Mouse (Mus musculus): ENCODE results near the gene Tmem56.

The Tmem56 gene

DNA sequence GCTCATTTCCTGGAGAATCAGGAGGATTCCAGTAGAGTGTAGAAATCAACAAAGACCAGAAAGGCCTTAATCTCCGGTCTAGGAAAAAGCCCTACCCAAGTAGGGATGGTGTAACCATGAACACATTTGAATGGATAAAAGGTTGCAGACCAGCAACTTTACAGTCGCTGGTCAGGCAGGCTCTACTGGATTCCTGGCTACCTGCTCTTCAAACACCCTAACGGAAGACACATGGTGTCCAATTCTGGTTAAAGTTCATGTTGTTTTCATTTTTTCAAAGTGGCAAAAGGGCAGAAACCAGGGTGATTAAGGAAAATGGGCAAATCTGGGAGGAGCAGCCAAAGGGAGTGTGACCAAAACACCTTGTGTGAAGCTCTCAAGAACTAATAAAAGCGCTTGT, 5.9 kb downstream of the Tmem56 start:
- no peak for DNase-seq

- DNase-seq = no peak
These were observed 8.9 kb downstream of the Tmem56 start for GRCm38 (mm10) chr3:121274010-121274409.

DNA sequence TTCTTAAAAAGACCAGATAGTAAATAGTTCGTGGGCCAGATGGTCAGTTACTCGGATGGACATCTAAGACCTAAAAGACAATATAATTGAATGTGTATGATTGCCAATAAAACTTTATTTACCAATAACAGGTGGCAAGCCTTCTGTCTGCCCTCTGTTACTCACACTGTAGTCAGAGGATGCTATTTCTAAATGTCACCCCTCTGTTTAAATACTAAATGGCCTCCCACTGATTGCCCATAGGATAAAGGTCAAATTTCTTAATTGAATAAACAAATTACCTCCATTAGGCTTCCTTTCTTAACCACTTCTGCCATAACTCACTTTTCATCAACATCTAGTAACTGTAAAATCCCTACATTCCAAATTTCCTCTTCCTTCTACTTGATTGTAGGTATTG, 10.3 kb downstream of the Tmem56 start:
- DNase-seq = no peak

- no peak for DNase-seq
These were observed 15.6 kb downstream of the Tmem56 start for GRCm38 (mm10) chr3:121267283-121267682.

- no peak for DNase-seq
These were observed 18.7 kb downstream of the Tmem56 start for GRCm38 (mm10) chr3:121264242-121264641.

- peak; percentile 82 to 85 for DNase-seq
These were observed 19.7 kb downstream of the Tmem56 start for GRCm38 (mm10) chr3:121263205-121263548.

DNA sequence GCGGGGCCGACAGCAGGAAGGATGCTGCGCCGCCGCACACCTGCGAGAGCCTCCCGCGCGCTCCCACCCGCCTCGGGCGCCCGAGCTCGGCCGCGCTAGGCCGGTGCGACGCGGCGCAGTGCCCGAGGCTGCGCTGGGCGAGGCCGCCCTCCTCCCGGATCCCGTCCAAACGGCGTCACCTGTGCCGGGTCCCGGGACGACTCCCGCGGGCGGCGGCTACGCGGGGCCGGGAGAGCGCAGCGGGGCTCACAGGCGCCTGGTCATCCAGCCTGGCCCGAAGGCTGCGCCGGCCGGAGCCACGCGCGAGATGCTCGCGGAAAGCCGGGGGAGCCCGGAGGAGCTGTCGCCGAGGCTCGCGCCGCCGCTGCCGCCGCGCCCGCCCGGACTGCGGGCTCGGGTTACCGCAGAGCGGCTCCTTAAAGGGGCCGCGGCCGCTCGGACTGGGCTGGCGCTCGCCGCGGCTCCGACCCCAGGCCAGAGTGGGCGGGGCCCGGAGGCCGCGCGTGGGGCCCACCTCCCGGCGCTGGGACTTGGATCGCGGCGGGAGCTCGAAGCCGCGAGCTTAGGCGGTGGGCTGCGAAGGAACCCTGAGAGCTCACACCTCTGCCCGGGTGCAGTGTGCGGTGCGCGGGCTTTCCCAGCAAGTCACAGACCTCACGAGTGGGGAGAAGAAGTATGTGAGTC, 20.2 kb downstream of the Tmem56 start:
- peak; percentile 77 to 79 for DNase-seq

GRCm38 (mm10) chr3:121261939-121262520, 20.9 kb downstream of the Tmem56 start:
- DNase-seq = no peak

DNA sequence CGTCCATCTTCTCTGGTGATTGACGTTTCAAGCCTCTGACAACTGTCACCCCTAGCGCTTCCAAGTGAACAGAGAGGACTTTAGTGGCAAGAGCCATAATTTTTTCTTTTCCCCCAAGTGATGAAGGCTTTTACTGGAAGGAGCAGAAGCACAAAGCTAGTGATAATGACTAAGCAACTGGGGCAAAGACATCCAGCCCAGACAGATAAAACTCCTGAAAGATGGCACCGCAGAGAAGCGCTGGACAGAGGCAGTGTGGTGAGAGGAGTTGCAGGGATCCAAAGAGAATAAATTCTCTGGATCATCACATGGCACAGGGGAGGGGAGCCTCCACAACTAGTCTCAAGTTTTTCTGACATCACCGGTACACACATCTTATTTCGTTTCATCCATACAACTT, 21.6 kb downstream of the Tmem56 start:
- no peak for DNase-seq

DNA sequence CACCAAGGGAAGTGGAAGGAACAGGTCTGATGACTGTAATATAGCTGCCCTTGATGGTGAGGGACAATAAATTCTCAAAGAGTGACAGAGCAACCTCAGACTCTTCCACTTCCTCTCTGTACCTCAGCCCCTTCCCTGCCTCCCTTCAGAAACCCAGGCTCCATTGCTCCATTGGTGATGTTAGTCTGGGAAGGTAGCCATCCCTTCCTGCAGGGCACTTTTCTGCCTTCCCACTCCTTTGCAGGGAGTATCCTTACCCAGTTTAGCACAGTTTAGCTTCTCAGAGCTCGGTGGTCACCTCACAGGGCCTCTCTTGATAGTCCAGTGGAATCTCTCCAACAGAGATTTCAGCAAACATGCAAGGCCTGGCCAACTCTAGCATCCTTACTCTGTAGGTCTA, 22.1 kb downstream of the Tmem56 start:
- DNase-seq = peak; percentile 51 to 59

DNA sequence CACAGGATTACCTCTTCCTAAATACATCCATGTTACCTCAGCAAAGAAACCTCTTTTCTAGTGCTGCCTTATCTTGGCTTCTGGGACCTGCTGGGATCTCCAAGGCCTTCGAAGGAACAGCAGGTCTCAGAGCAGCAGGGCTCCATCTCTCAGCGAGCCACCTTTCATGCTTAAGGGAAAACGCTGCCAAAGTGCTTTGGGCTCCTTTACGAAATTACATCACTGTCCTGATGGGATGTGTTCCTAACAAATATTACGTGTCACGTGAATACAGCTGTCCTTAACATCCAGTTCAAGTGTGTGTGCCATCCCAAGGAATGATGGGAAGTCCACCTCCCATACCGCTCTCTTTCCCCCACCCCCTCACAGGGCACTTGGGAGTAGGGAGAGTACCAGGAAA, 22.9 kb downstream of the Tmem56 start:
- no peak for DNase-seq

- peak; percentile 41 to 43 for DNase-seq
These were observed 24.1 kb downstream of the Tmem56 start for GRCm38 (mm10) chr3:121258521-121259478.

DNA sequence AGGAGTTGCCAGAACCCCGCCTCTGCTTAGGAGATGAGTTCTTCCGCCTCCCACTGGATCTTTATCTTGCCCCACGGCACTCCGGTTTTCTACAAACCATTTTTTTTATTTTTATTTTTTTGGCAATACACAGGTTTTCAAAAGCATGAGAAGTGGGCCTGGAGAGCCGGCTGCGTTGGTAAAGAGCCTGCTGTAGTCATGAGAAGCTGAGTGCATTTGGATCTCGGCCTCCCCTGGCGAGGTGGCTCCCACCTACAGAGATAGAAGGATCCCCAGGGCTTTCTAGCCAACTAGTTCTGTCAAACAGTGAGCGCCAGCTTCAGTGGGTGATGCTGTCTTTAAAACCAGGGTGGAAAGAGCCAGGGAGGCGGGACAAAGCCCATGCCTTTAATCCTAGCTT, 25.5 kb downstream of the Tmem56 start:
- no peak for DNase-seq

GRCm38 (mm10) chr3:121256131-121256530, 26.8 kb downstream of the Tmem56 start:
- DNase-seq = no peak

GRCm38 (mm10) chr3:121255501-121255900, 27.4 kb downstream of the Tmem56 start:
- DNase-seq = no peak

DNA sequence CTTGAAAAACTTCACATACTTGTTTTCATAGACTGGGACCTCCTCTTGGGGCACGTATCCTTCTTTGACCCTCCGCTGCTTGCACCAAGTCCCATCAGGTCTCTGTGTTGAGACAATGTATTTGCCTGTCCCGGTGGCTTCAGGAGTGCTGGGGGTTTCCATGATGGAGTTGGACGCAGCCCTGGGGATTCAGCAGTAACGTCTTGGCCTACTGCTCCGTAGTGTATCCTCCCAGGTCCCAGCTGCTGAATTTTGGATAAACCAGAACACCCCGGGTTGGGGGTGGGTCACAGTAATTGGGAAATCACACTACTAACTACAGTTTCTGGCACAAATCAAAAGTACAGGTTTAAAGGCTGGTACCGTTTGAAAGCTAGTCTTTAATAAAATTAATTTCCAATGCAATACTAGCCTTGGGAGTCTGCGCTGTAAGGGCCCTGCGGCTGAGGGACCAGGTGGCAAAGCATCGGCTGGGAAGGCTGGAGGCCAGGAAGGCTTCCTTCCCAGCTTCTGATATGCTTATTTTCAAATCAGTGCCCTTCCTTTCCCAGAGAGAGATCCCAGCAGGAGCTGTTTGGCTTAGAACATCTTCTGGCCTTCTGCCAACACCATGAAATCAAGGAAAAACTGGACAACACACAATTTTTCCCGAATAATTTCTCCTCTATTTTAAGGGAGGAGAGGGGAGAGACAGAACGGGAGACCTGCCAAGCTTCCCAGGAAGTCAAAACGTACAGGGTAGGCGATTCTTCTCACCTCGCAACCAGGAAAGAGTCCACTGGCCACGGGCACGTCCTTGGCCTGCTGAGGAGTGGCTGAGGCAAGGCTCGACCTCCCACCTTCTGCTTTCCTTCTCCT, 32.1 kb downstream of the Tmem56 start:
- peak; percentile 87 to 90 for DNase-seq

- peak; percentile 58 to 65 for DNase-seq
These were observed 32.9 kb downstream of the Tmem56 start for GRCm38 (mm10) chr3:121250048-121250447.

DNA sequence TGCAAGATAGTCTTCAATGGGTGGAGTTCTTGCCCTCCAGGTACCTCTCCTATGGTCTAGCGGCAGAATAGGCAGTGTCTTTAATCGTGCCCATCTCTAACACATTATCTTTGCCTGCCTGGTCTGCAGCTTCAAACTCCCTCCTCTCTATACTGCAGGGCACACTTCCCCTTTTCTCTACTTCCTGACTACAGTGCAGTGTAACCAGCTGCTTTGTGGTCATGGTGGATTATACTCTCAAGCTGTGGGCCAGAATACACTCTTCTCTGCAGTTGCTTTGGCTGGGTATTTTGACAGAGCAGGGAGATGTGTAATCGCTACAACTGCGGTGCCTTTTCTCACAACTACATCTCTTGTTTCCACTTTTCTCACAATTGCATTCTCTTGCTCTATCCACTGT, 40.0 kb downstream of the Tmem56 start:
- no peak for DNase-seq

DNA sequence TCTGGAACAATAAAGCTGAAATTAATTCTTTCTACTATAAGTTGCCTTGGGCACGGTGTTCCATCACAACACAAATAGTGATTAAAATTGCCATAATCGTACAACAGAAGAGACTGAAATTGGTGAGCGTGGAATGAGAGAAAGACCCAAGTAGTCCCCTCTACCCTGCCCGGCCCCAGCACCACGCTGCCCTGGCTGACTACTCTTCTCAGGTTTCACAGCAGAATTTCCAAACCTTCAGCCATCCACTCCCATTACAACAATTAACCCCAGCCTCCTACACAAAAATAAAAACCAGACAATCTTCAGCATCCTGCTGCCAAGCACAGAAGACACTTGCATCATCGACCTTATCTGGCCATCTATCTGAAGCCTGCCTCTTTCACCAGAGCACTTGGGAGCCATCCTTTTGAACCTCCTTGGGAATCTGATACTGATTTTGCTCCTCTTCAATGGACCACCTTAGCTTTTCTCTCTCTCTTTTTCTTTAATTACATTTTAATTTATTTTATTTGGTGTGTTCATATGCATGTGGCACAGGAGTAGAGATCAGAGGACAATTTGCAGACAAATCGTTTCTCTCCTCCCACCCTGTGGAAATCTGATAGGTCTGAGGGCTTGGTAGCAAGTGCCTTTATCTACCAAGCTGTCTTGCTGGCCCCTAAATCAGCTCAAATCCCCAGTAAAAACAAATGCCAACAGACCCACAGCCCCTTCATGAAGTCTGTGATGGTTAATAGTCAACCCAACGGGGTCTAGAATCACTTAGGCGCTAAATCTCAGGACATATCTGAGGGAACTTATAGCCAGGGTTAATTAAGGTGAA, 40.6 kb downstream of the Tmem56 start:
- no peak for DNase-seq

DNA sequence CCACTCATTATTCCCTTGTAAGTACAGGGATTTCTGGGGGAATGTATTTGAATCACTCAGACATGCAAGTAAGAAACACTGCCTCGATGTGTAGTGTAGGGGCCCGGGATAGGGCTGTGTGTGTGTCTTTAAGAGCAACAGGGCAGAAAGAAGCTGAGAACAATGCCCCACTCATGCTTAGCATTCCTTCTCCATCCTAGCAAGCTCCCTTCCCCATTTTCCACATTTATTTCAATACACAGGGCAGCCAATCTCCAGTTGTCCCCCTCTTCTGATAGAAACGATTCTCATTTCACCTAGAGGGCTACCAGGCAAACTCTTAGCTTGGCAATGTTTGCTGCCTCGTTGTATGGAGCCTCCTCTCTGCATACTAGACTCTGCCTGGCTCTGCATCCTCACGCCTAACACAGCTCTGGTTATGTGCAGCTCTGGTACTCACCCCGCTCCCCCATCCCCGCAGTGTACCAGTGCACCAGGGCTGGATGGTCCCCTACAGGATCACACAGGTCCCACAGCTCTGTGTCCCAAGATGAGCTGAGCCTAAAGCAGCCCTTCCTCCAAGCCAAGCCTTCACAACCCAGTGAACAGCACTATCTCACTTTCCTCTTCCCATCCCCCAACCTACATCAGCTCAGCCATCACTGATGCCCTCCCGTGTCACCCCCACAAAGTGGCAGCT, 42.4 kb downstream of the Tmem56 start:
- no peak for DNase-seq

DNA sequence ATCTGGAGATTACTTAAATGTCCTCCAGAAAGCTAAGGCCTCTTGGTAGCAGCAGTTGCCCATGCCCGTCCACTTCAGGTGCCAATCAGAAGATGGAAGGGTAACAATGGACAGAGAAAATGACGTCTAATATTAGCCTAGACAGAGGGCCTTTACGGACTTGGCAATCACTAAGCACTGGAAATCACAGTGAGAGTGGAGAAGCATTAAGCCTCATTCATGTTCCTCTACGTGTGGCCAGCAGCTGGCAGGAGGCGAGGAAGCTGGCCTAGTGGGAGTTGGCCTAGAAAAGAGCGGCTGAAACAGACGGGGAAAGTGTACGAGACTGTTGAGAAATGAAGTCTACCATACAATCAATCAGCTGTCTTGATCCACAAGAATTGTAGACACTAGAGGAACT, 43.8 kb downstream of the Tmem56 start:
- peak; percentile 57 to 66 for DNase-seq

Data from cerebellum, postnatal 10 days (tissue).